Mouse (Mus musculus) myocyte (in vitro differentiated cells): ENCODE measurements around the gene St6galnac4.

Source experiments
- CEBPB ChIP-seq: IDR thresholded peaks from 2 replicates; pipeline ENCODE4 v1.6.1; 2011; ENCODE audit warnings: mild to moderate bottlenecking, moderate library complexity; ENCODE audit not compliant: poor library complexity, insufficient read depth, severe bottlenecking
- POLR2A ChIP-seq: IDR thresholded peaks from one replicate; pipeline ENCODE4 v1.6.1; 2011; ENCODE audit warnings: low read depth, mild to moderate bottlenecking, control low read depth, moderate library complexity; ENCODE audit not compliant: insufficient read length

DNA sequence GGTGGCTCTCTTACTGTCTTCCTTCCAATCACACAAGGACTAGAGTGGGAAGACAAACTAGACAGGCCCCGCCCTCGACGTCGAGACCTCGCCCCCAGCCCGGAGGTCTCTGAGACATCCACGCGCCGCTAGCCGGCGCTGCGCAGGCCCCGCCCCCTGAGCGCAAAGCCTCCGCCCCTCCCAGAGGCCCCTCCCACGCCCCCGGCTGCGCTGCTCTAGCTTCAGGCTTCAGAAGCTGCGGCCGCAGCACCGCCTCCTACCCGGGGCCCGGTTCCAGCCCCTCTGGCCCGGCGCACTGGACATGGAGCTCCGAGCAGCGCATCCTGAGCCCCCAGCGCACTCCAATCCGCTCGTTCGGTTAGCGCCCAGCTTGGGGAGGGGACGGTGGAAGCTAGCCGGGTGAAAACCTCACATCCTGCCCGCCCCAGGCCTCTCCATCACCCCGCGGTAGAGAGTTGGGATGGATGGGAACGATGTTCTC is at the start of gene St6galnac4:
- TF ChIP-seq CEBPB: no peak
- peak; percentile 79 for TF ChIP-seq POLR2A
